7 mouse cellular contexts compared by ENCODE assay signal in genomic region chr4:120950763-120951427, GRCm38 (mm10). TPM values are rescaled to one million over a fixed set of nuclear protein-coding genes. Genes with fewer than 3 reads are reported as not detected.
DNase-seq lines count a peak whose midpoint lies in the region; ATAC-seq lines count a peak whose summit lies in the region.

No protein-coding gene starts in this region.

- H3K4me2 ChIP-seq in embryonic facial prominence, embryonic 11.5 days (ENCODE audit: low read depth, low read length), result peak overlapping the region; percentile 47
- peak overlapping the region; percentile 84 for H3K4me2 ChIP-seq in hindbrain, embryonic 16.5 days (ENCODE audit: low read length)
- H3K4me2 ChIP-seq in midbrain, embryonic 16.5 days (ENCODE audit: low read length), result peak overlapping the region; percentile 79

- DNase-seq in right cerebral cortex, postnatal 25 days, result peak; percentile 14
- DNase-seq in right cerebral cortex, postnatal 4 days, result no peak
- no peak for DNase-seq in embryonic facial prominence, embryonic 11.5 days (ENCODE audit: low spot score)
- DNase-seq in layer of hippocampus, postnatal 14 days (ENCODE audit: low spot score in 2 of 2), result no peak
- no peak for DNase-seq in urinary bladder, adult 2 months (ENCODE audit: low spot score)

- H3K9ac ChIP-seq in embryonic facial prominence, embryonic 11.5 days (replicated peaks; ENCODE audit: low read length), result peak overlapping the region; percentile 88
- H3K9ac ChIP-seq in hindbrain, embryonic 16.5 days (ENCODE audit: low read depth, low read length), result peak overlapping the region; percentile 87
- H3K9ac ChIP-seq in midbrain, embryonic 16.5 days (ENCODE audit: low read depth, low read length), result peak overlapping the region; percentile 74

- H3K9me3 ChIP-seq in embryonic facial prominence, embryonic 11.5 days (replicated peaks; ENCODE audit: control insufficient read depth, low read length), result no peaks in the 10 kb centered on the region
- no peaks in the 10 kb centered on the region for H3K9me3 ChIP-seq in hindbrain, embryonic 16.5 days (ENCODE audit: control insufficient read depth, low read length)
- no peaks in the 10 kb centered on the region for H3K9me3 ChIP-seq in midbrain, embryonic 16.5 days (replicated peaks; ENCODE audit: control insufficient read depth, low read length, poor library complexity, severe bottlenecking)

- peak overlapping the region; percentile 83 for H3K27ac ChIP-seq in embryonic facial prominence, embryonic 11.5 days (replicated peaks; ENCODE audit: low read depth, low read length)
- peak overlapping the region; percentile 85 for H3K27ac ChIP-seq in hindbrain, embryonic 16.5 days (ENCODE audit: low read depth, low read length)
- H3K27ac ChIP-seq in midbrain, embryonic 16.5 days (ENCODE audit: low read length), result peak overlapping the region; percentile 71

- WGBS in embryonic facial prominence, embryonic 11.5 days, result 9% methylated on average over 20 of the region's 20 CpGs
- WGBS in hindbrain, embryonic 16.5 days, result 6% methylated on average over 20 of the region's 20 CpGs
- 6% methylated on average over 20 of the region's 20 CpGs for WGBS in midbrain, embryonic 16.5 days

- H3K27me3 ChIP-seq in embryonic facial prominence, embryonic 11.5 days (ENCODE audit: control insufficient read depth, insufficient read depth, low read length), result no peaks in the 10 kb centered on the region
- H3K27me3 ChIP-seq in hindbrain, embryonic 16.5 days (replicated peaks; ENCODE audit: control insufficient read depth, insufficient read depth, low read length), result no peaks in the 10 kb centered on the region
- no peaks in the 10 kb centered on the region for H3K27me3 ChIP-seq in midbrain, embryonic 16.5 days (ENCODE audit: control insufficient read depth, insufficient read depth, low read depth, low read length)

- no peaks in the 10 kb centered on the region; the same call in 1 of the 2 replicates for H3K36me3 ChIP-seq in embryonic facial prominence, embryonic 11.5 days (replicated peaks; ENCODE audit: control insufficient read depth, insufficient read depth, low read depth, low read length)
- no peaks in the 10 kb centered on the region for H3K36me3 ChIP-seq in hindbrain, embryonic 16.5 days (ENCODE audit: control insufficient read depth, insufficient read depth, low read length)
- no peaks in the 10 kb centered on the region for H3K36me3 ChIP-seq in midbrain, embryonic 16.5 days (ENCODE audit: control insufficient read depth, insufficient read depth, low read length)

- no peak; the same call in 1 of the 2 replicates for ATAC-seq in embryonic facial prominence, embryonic 11.5 days (replicated peaks; ENCODE audit: insufficient number of reproducible peaks, low FRiP score, low TSS enrichment, low read depth)
- peak; percentile 25 for ATAC-seq in hindbrain, embryonic 16.5 days
- peak; percentile 11; the same call in 1 of the 2 replicates for ATAC-seq in midbrain, embryonic 16.5 days

- no peaks in the 10 kb centered on the region for H3K4me1 ChIP-seq in embryonic facial prominence, embryonic 11.5 days (ENCODE audit: control insufficient read depth, insufficient read depth, low read length)
- H3K4me1 ChIP-seq in hindbrain, embryonic 16.5 days (ENCODE audit: control insufficient read depth, insufficient read depth, low read depth, low read length), result peaks cover 11% of the 10 kb centered on the region
- H3K4me1 ChIP-seq in midbrain, embryonic 16.5 days (ENCODE audit: control insufficient read depth, insufficient read depth, low read length), result peaks cover 11% of the 10 kb centered on the region

- H3K4me3 ChIP-seq in embryonic facial prominence, embryonic 11.5 days (ENCODE audit: low read depth, low read length), result peak overlapping the region; percentile 76
- peak overlapping the region; percentile 94 for H3K4me3 ChIP-seq in hindbrain, embryonic 16.5 days (ENCODE audit: low read length)
- H3K4me3 ChIP-seq in midbrain, embryonic 16.5 days (ENCODE audit: low read depth, low read length), result peak overlapping the region; percentile 51

RNA-seq across cellular contexts. Expression of gene Zfp69, which starts 0.6 kb away (rescaled TPM):
- 9.9 TPM in 2 replicates for polyA plus RNA-seq in embryonic facial prominence, embryonic 11.5 days (2014; fragmentation: Nextera tagmentation; extraction: Ambion mirVana)
- polyA plus RNA-seq in hindbrain, embryonic 16.5 days (2015; fragmentation: Nextera tagmentation; extraction: Ambion mirVana), result 6.1 and 6.3 TPM in 2 replicates
- polyA plus RNA-seq in midbrain, embryonic 16.5 days (2015; fragmentation: Nextera tagmentation; extraction: Ambion mirVana), result 5.8 and 7.2 TPM in 2 replicates
- 1 to 10 TPM; 1.4 to 2.8 TPM for total RNA-seq in layer of hippocampus, postnatal 14 days (2021)
- polyA plus RNA-seq in urinary bladder, adult 2 months (2012; rRNA removed), result 1.6 and 2.0 TPM in 2 replicates

RNA-seq across cellular contexts. Expression of gene Exo5, which starts 26.1 kb away (rescaled TPM):
- 34.6 and 37.4 TPM in 2 replicates for polyA plus RNA-seq in embryonic facial prominence, embryonic 11.5 days (2014; fragmentation: Nextera tagmentation; extraction: Ambion mirVana)
- polyA plus RNA-seq in hindbrain, embryonic 16.5 days (2015; fragmentation: Nextera tagmentation; extraction: Ambion mirVana), result 28.0 and 29.8 TPM in 2 replicates
- 32.2 and 35.7 TPM in 2 replicates for polyA plus RNA-seq in midbrain, embryonic 16.5 days (2015; fragmentation: Nextera tagmentation; extraction: Ambion mirVana)
- total RNA-seq in layer of hippocampus, postnatal 14 days (2021), result 10 to 100 TPM in 1 of 2 experiments, 1 to 10 TPM in 1; 9.4 to 10.1 TPM
- 14.6 and 15.7 TPM in 2 replicates for polyA plus RNA-seq in urinary bladder, adult 2 months (2012; rRNA removed)
